Mouse (Mus musculus) limb, embryonic 14.5 days (tissue): ENCODE data around the gene Iqsec1. TPM values are rescaled to one million over a fixed set of nuclear protein-coding genes. Genes with fewer than 3 reads are reported as not detected.

Experiments used
- ATAC-seq: fragments of 200-750 bp; cut with Nextera tagmentation; 2 replicates; pipeline ENCODE4 v1.8.0; 2017; ENCODE audit warnings: low read depth, moderate number of reproducible peaks, moderate TSS enrichment; ENCODE audit not compliant: low FRiP score
- DNase-seq: peaks from one replicate; pipeline ENCODE4 v3.0.0-alpha.2; 2015; ENCODE audit warnings: low spot score
- H3K27ac ChIP-seq: fragments of 300-500 bp; sonication (generic); replicated peaks from 2 replicates; pipeline ENCODE4 v1.5.1; 2014; ENCODE audit warnings: low read depth, mild to moderate bottlenecking, low read length, moderate library complexity, mixed read lengths
- H3K27me3 ChIP-seq: fragments of 300-500 bp; sonication (generic); 2 replicates; pipeline ENCODE4 v1.6.1; 2014; ENCODE audit warnings: low read length, mixed read lengths; ENCODE audit not compliant: control insufficient read depth, insufficient read depth
- H3K36me3 ChIP-seq: fragments of 300-500 bp; sonication (generic); 2 replicates; pipeline ENCODE4 v1.6.1; 2014; ENCODE audit warnings: mild to moderate bottlenecking, low read length, moderate library complexity, mixed read lengths; ENCODE audit not compliant: control insufficient read depth, insufficient read depth
- H3K4me1 ChIP-seq: fragments of 300-500 bp; sonication (generic); 2 replicates; pipeline ENCODE4 v1.6.1; 2014; ENCODE audit warnings: antibody characterized with exemption, low read length, mixed read lengths; ENCODE audit not compliant: control insufficient read depth, insufficient read depth
- H3K4me2 ChIP-seq: fragments of 300-500 bp; sonication (generic); replicated peaks from 2 replicates; pipeline ENCODE4 v1.6.1; 2014; ENCODE audit warnings: low read depth, mild to moderate bottlenecking, low read length, moderate library complexity; ENCODE audit not compliant: severe bottlenecking
- H3K4me3 ChIP-seq: fragments of 300-500 bp; sonication (generic); replicated peaks from 2 replicates; pipeline ENCODE4 v1.5.1; 2014; ENCODE audit warnings: low read length
- H3K9ac ChIP-seq: fragments of 300-500 bp; sonication (generic); 2 replicates; pipeline ENCODE4 v1.6.1; 2014; ENCODE audit warnings: mild to moderate bottlenecking, low read depth, low read length, moderate library complexity; ENCODE audit not compliant: severe bottlenecking
- H3K9me3 ChIP-seq: fragments of 300-500 bp; sonication (generic); 2 replicates; pipeline ENCODE4 v1.6.1; 2016; ENCODE audit warnings: low read length; ENCODE audit not compliant: control insufficient read depth
- POLR2A ChIP-seq: fragments of 200-500 bp; IDR thresholded peaks from 2 replicates; pipeline ENCODE4 v1.8.0; 2012; ENCODE audit warnings: inconsistent platforms, mild to moderate bottlenecking, moderate library complexity, borderline replicate concordance; ENCODE audit not compliant: insufficient read depth, insufficient read length; ENCODE audit errors: extremely low read depth
- WGBS: fragments of 180-500 bp; shearing (Covaris S2); extraction: QIAGEN DNeasy Blood & Tissue Kit; methylation state at CpG from one replicate; pipeline ENCODE4 v1.1.7; 2014; 5-methylcytosine and 5-hydroxymethylcytosine counted together
- polyA plus RNA-seq, 2 experiments: library from polyadenylated mRNA; depleted of rRNA in 1 of 2; stranded (reverse) in 1 of 2; unstranded in 1 of 2; fragments of >200 nt; fragmentation: Nextera tagmentation in 1 of 2; extraction: Ambion mirVana in 1 of 2; gene quantifications; 2 replicates each; pipeline versions ENCODE4 v1.2.1 to v1.2.3; 2012 to 2014

The Iqsec1 gene
- polyA plus RNA-seq, 2 experiments, result 17.3 to 58.2 TPM

GRCm38 (mm10) chr6:90889356-90890285 lies 98.9 kb downstream of the Iqsec1 start:
- DNase-seq (no peak), ATAC-seq (no peak)
- H3K27me3 ChIP-seq, result no peaks in the 10 kb centered on the region
- H3K4me2 ChIP-seq, result no peak overlapping the region
- no peak overlapping the region for H3K9ac ChIP-seq
- no peak overlapping the region for H3K4me3 ChIP-seq
- H3K9me3 ChIP-seq, result no peaks in the 10 kb centered on the region
- no peaks in the 10 kb centered on the region for H3K36me3 ChIP-seq
- 86% methylated on average over 7 of the region's 7 CpGs for whole genome bisulfite sequencing
- H3K27ac ChIP-seq, result no peak overlapping the region
- no peak for TF ChIP-seq POLR2A
- H3K4me1 ChIP-seq, result no peaks in the 10 kb centered on the region

GRCm38 (mm10) chr6:90887024-90887775 lies 101.3 kb downstream of the Iqsec1 start:
- no peak for ATAC-seq
- Histone ChIP-seq H3K4me3 (no peak overlapping the region), H3K9me3 (no peaks in the 10 kb centered on the region), H3K36me3 (no peaks in the 10 kb centered on the region), H3K9ac (no peak overlapping the region), H3K4me2 (no peak overlapping the region), H3K4me1 (no peaks in the 10 kb centered on the region), H3K27me3 (no peaks in the 10 kb centered on the region), H3K27ac (no peak overlapping the region)
- no peak for DNase-seq
- TF ChIP-seq POLR2A, result no peak
- WGBS, result 67% methylated on average over 5 of the region's 5 CpGs

- Histone ChIP-seq H3K27me3 (no peaks in the 10 kb centered on the region), H3K4me1 (no peaks in the 10 kb centered on the region), H3K9ac (no peak overlapping the region), H3K36me3 (no peaks in the 10 kb centered on the region), H3K4me3 (no peak overlapping the region), H3K4me2 (no peak overlapping the region), H3K9me3 (no peaks in the 10 kb centered on the region), H3K27ac (no peak overlapping the region)
- DNase-seq, result no peak
- no peak for TF ChIP-seq POLR2A
- ATAC-seq, result no peak
- 73% methylated on average over 1 of the region's 1 CpGs for WGBS
These were observed 102.9 kb downstream of the Iqsec1 start for GRCm38 (mm10) chr6:90885626-90886025.

GRCm38 (mm10) chr6:90884631-90885030 lies 103.9 kb downstream of the Iqsec1 start:
- no peak for DNase-seq

GRCm38 (mm10) chr6:90880975-90881374 lies 107.5 kb downstream of the Iqsec1 start:
- no peak for TF ChIP-seq POLR2A
- H3K36me3 ChIP-seq, result no peaks in the 10 kb centered on the region
- H3K4me2 ChIP-seq, result no peak overlapping the region
- WGBS, result 66% methylated on average over 2 of the region's 2 CpGs
- no peak overlapping the region for H3K4me3 ChIP-seq
- H3K9me3 ChIP-seq, result no peaks in the 10 kb centered on the region
- H3K4me1 ChIP-seq, result no peaks in the 10 kb centered on the region
- no peak for DNase-seq
- no peak for ATAC-seq
- H3K27ac ChIP-seq, result no peak overlapping the region
- H3K9ac ChIP-seq, result no peak overlapping the region
- no peaks in the 10 kb centered on the region for H3K27me3 ChIP-seq

More at GRCm38 (mm10) chr6:90884631-90885030, 103.9 kb downstream of the Iqsec1 start:
- 57% methylated on average over 1 of the region's 1 CpGs for WGBS
- H3K36me3 ChIP-seq, result no peaks in the 10 kb centered on the region
- no peak overlapping the region for H3K4me3 ChIP-seq
- no peaks in the 10 kb centered on the region for H3K27me3 ChIP-seq
- H3K27ac ChIP-seq, result no peak overlapping the region
- TF ChIP-seq POLR2A, result no peak
- H3K4me1 ChIP-seq, result no peaks in the 10 kb centered on the region
- no peak overlapping the region for H3K4me2 ChIP-seq
- no peaks in the 10 kb centered on the region for H3K9me3 ChIP-seq
- ATAC-seq, result no peak
- H3K9ac ChIP-seq, result no peak overlapping the region
